Mouse (Mus musculus) forebrain, embryonic 14.5 days (tissue): ENCODE results near the gene Stard10. TPM values are rescaled to one million over a fixed set of nuclear protein-coding genes. Genes with fewer than 3 reads are reported as not detected.

Experiments used
- ATAC-seq: fragments of 200-750 bp; cut with Nextera tagmentation; 2 replicates; pipeline ENCODE4 v1.8.0; 2017; ENCODE audit warnings: mild to moderate bottlenecking, moderate library complexity
- DNase-seq: peaks from one replicate; pipeline ENCODE4 v3.0.0-alpha.2; 2015; ENCODE audit warnings: low spot score
- H3K27ac ChIP-seq: fragments of 300-500 bp; sonication (generic); 2 replicates; pipeline ENCODE4 v1.5.1; 2014; ENCODE audit warnings: low read depth, mild to moderate bottlenecking, control low read depth, low read length, moderate library complexity
- H3K27me3 ChIP-seq: fragments of 300-500 bp; sonication (generic); replicated peaks from 2 replicates; pipeline ENCODE4 v1.6.1; 2014; ENCODE audit warnings: low read length, control low read depth, mixed read lengths; ENCODE audit not compliant: control insufficient read depth, insufficient read depth
- H3K36me3 ChIP-seq: fragments of 300-500 bp; sonication (generic); 2 replicates; pipeline ENCODE4 v1.6.1; 2014; ENCODE audit warnings: low read length, control low read depth; ENCODE audit not compliant: control insufficient read depth, insufficient read depth
- H3K4me1 ChIP-seq: fragments of 300-500 bp; sonication (generic); 2 replicates; pipeline ENCODE4 v1.6.1; 2014; ENCODE audit warnings: antibody characterized with exemption, low read length, control low read depth; ENCODE audit not compliant: control insufficient read depth, insufficient read depth
- H3K4me2 ChIP-seq: fragments of 300-500 bp; sonication (generic); 2 replicates; pipeline ENCODE4 v1.6.1; 2014; ENCODE audit warnings: mild to moderate bottlenecking, control low read depth, low read length
- H3K4me3 ChIP-seq: fragments of 300-500 bp; sonication (generic); 2 replicates; pipeline ENCODE4 v1.5.1; 2014; ENCODE audit warnings: low read depth, low read length, control low read depth
- H3K9ac ChIP-seq: fragments of 300-500 bp; sonication (generic); 2 replicates; pipeline ENCODE4 v1.6.1; 2014; ENCODE audit warnings: mild to moderate bottlenecking, low read length, control low read depth, moderate library complexity
- H3K9me3 ChIP-seq: fragments of 300-500 bp; sonication (generic); replicated peaks from 2 replicates; pipeline ENCODE4 v1.6.1; 2016; ENCODE audit warnings: low read length, control low read depth, mixed read lengths; ENCODE audit not compliant: control insufficient read depth
- WGBS: fragments of 180-500 bp; shearing (Covaris S2); extraction: QIAGEN DNeasy Blood & Tissue Kit; methylation state at CpG from one replicate; pipeline ENCODE4 v1.1.7; 2014; 5-methylcytosine and 5-hydroxymethylcytosine counted together
- polyA plus RNA-seq: library from polyadenylated mRNA; unstranded; fragments of >200 nt; fragmentation: Nextera tagmentation; extraction: Ambion mirVana; gene quantifications from 2 replicates; pipeline ENCODE4 v1.2.1, GENCODE M21; 2014

Stard10 gene
- polyA plus RNA-seq, 1 experiment from 2014 or later = 8.1 TPM

DNA sequence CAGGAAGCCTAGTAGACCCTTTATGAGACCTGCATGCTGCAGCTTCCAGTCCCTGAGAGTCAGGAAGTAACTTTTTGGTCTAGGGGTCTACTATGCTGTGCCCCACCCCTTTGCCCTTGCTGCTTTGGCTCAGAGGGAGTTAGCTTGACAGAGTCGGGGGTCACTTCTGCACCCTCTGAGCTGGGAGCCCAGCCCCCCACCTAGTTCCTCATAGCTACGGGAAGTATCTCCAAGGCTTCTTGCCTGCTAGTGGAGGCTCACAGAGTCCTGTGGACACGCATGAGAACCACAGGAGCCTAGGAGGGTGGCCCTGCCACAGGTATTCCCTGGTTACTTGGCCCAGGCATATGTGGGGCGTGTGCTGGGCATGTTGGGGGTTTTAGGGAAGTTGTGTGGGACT lies 44.1 kb downstream of the Stard10 start:
- no peak overlapping the region for H3K27ac ChIP-seq
- 84% methylated on average over 4 of the region's 4 CpGs for WGBS
- H3K27me3 ChIP-seq = no peaks in the 10 kb centered on the region
- H3K4me2 ChIP-seq = no peak overlapping the region
- no peak for ATAC-seq
- no peaks in the 10 kb centered on the region for H3K9me3 ChIP-seq
- DNase-seq = no peak
- no peaks in the 10 kb centered on the region for H3K4me1 ChIP-seq
- H3K4me3 ChIP-seq = no peak overlapping the region
- H3K9ac ChIP-seq = no peak overlapping the region
- H3K36me3 ChIP-seq = no peaks in the 10 kb centered on the region

DNA sequence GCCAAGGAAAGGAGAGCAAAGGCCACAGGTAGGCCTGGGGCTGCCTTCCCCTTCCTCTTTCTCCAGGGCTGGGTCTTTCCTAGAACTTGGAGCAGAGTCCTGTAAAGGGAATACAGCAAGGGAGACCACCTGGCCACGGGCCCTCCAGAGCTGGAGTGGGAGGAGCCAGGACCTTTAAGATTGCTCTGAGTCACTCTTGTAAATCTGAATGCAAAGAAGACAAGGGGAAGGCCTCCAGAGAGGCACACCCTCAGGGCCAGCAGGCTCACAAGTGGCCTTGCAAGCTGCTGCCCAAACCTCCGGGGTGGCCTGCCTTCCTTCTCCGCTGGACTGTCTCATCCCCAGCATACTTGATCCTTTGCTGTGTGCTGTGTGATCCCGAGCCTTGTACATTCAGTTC lies 44.9 kb downstream of the Stard10 start:
- no peak overlapping the region for H3K9ac ChIP-seq
- H3K36me3 ChIP-seq = no peaks in the 10 kb centered on the region
- H3K4me2 ChIP-seq = no peak overlapping the region
- ATAC-seq (no peak), DNase-seq (no peak)
- no peaks in the 10 kb centered on the region for H3K9me3 ChIP-seq
- H3K27ac ChIP-seq = no peak overlapping the region
- no peaks in the 10 kb centered on the region for H3K27me3 ChIP-seq
- H3K4me1 ChIP-seq = no peaks in the 10 kb centered on the region
- WGBS = 69% methylated on average over 4 of the region's 4 CpGs
- H3K4me3 ChIP-seq = no peak overlapping the region

DNA sequence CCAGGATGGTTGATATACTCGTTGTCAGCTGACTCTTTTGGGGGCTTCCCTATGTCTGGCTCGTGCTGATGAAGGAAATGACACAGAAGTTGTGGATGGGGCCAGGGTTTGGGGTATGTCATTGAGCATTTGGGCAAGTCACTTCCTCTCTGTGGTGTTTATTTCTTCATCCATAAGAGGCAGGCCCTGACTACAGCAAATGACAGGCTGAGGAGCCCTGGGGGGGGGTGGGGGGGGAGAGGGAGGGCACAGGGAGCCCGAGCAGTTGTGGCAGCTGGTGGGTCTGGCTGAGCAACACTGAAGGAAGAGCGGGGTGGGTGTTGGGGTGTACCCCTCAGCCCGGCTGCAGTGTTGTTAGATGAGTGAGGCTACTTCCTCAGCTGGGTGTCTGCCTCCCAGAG lies 45.9 kb downstream of the Stard10 start:
- Histone ChIP-seq H3K4me2 (no peak overlapping the region), H3K27me3 (no peaks in the 10 kb centered on the region), H3K9me3 (no peaks in the 10 kb centered on the region), H3K4me1 (no peaks in the 10 kb centered on the region), H3K36me3 (no peaks in the 10 kb centered on the region), H3K4me3 (no peak overlapping the region), H3K9ac (no peak overlapping the region), H3K27ac (no peak overlapping the region)
- ATAC-seq (no peak), DNase-seq (no peak)
- 79% methylated on average over 5 of the region's 5 CpGs for WGBS

DNA sequence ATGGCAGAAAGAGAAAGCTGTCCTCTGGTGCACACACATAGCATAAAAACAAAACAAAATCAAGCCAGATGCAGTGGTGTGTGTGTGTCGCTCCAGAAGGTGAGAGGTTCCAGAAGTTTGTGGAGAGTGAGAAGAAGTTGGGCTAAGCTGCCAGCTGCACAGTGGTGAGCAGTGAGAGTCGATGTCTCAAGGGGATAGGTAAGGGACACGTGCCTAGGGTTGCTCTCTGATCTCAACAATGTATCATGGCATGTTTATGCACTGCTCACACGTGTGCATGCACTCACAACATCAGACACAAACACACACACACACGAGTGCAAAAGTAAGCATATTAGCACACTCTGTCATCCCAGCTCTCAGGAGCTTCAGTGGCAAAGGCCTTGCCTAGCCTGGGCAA lies 47.0 kb downstream of the Stard10 start:
- no peak for ATAC-seq
- 84% methylated on average over 5 of the region's 5 CpGs for WGBS

DNA sequence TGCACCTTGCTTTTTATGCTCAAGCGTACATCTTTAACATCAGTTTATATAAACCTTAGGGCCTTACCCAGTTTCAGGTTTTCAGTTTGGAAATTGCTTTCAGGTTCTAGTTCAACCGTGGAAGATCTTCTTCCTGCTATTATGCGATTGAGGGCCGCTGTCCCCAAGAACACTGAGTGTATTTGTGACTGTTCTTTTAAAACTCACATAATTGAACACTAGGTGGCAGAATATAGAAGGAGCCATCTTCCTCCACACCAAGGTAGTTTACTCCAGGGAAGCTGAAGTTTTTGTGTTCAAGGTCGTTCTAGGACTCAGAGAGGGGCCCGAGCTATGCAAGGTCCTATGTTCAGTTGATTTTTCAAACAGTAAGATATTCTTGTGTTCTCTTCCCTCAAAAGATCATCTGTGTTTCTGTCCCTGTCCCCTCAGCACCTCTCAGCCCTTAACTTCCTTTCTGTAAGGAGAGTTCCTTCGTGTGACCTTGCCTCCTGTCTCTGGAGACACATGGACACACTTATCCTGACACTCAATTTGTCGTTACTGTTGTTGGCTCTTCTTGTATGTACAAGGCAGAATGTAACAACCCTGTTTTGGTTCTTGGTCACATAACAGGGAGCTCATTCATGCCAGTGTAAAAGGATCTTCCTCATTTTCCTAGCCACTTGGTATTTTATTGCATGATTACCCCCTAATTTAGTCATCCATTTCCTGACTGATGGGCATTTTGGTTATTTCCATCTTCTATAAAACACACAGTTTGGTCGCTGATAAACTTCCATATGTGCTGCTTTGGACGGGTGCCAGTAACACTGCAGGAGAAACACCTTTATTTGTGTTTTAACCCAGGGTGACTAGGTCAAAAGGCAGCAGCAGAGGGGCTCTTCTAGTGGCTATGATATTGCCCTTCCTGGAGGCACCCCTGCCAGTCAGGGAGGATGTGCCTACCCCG lies 51.3 kb downstream of the Stard10 start:
- Histone ChIP-seq H3K36me3 (no peaks in the 10 kb centered on the region), H3K9me3 (no peaks in the 10 kb centered on the region), H3K27ac (no peak overlapping the region), H3K27me3 (no peaks in the 10 kb centered on the region), H3K9ac (no peak overlapping the region), H3K4me1 (no peaks in the 10 kb centered on the region), H3K4me2 (no peak overlapping the region), H3K4me3 (no peak overlapping the region)
- 70% methylated on average over 11 of the region's 11 CpGs for WGBS
- ATAC-seq = no peak
- no peak for DNase-seq

More for the DNA sequence above, 47.0 kb downstream of the Stard10 start:
- H3K4me3 ChIP-seq = no peak overlapping the region
- no peak overlapping the region for H3K4me2 ChIP-seq
- H3K4me1 ChIP-seq = no peaks in the 10 kb centered on the region
- no peaks in the 10 kb centered on the region for H3K27me3 ChIP-seq
- DNase-seq = no peak
- H3K9ac ChIP-seq = no peak overlapping the region
- no peak overlapping the region for H3K27ac ChIP-seq
- no peaks in the 10 kb centered on the region for H3K36me3 ChIP-seq
- H3K9me3 ChIP-seq = no peaks in the 10 kb centered on the region

DNA sequence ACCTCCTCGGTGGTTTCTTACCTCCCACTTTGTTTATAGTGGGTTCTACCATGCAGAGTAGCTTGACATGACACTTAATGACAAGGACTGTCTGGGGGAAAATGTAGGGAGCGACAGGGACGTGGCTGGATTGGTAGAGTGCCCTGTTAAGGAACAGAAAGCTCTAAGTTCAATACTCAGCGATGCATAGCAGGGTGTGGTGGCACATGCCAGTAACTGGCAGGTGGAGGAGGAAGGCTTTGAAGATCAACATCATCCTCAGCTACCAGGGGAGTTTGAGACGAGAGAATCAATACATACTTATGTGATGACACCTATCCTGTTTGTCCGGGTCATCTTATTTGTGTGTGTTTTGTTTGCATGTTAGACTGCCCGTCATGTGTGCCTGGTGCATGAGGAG lies 52.8 kb downstream of the Stard10 start:
- H3K9ac ChIP-seq = no peak overlapping the region
- no peaks in the 10 kb centered on the region for H3K9me3 ChIP-seq
- DNase-seq = no peak
- H3K4me3 ChIP-seq = no peak overlapping the region
- WGBS = 75% methylated on average over 7 of the region's 7 CpGs
- no peak for ATAC-seq
- no peaks in the 10 kb centered on the region for H3K4me1 ChIP-seq
- H3K27ac ChIP-seq = no peak overlapping the region
- no peaks in the 10 kb centered on the region for H3K27me3 ChIP-seq
- no peaks in the 10 kb centered on the region for H3K36me3 ChIP-seq
- H3K4me2 ChIP-seq = no peak overlapping the region

DNA sequence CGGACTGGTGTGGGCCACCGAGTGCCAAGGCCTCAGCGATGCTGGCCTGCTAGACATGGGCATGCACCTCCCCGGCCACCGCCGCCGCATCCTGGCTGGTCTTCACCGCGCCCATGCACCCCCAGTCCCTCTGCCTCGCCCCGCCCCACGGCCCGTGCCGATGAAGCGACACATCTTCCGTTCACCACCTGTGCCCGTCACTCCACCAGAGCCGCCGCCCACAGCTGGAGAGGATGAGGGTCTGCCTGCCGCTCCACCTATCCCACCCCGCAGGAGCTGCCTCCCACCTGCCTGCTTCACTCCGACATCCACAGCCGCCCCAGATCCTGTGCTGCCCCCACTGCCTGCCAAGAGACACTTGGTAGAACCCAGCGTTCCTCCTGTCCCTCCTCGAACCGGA lies 56.2 kb downstream of the Stard10 start:
- Histone ChIP-seq H3K9ac (no peak overlapping the region), H3K4me1 (peaks cover 5% of the 10 kb centered on the region), H3K36me3 (no peaks in the 10 kb centered on the region), H3K4me2 (no peak overlapping the region), H3K27me3 (no peaks in the 10 kb centered on the region), H3K4me3 (no peak overlapping the region), H3K27ac (no peak overlapping the region), H3K9me3 (no peaks in the 10 kb centered on the region)
- 86% methylated on average over 24 of the region's 26 CpGs for WGBS
- DNase-seq (no peak), ATAC-seq (no peak)

DNA sequence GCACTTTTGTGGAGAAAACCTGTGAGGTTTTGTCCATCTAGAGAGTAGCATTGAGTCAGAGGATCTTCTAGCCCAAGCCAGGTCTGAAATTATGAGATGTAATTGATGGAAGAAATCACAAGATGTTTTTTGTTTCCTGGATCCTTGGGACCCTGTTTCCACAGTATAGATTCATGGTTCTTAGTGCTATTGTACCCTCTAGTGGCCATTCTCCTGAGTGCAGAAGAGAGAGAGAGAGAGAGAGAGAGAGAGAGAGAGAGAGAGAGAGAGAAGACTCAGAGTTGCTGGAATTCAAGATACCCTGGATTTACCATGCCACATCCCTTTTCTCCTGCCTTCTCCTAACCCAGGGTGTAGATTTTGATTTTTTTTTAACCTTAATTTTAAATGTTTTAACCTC lies 57.3 kb downstream of the Stard10 start:
- Histone ChIP-seq H3K27ac (no peak overlapping the region), H3K9ac (no peak overlapping the region), H3K36me3 (no peaks in the 10 kb centered on the region)

DNA sequence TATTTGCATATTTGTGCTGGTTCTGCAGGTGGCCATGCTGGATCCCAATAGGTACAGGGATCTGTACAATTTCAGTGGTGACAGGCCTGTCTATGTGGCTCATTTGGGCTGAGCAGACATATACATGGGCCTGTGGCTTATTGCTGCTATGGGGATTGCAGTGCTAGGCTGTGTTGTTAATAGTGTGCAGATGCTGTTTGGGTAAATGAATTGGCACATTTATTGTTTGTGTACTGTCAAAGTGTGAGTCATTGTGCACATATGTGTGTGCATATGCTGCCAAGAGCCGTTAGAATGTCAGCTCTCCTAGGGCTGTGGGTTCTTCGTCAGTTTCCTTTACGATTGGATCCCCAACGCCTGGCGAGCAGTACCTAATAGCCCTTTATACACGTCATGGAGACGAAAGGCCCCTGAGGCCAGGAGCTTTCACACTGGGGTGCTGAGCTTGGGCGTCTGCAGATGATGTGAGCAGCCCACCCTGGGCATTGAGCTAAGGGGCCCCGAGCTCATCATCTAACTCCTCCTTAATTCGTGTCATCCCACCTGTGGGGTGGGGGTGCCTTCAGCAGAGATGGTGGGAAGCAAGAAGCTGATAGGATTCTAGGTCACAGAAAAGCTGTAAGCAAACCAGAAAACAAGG lies 59.9 kb downstream of the Stard10 start:
- H3K4me1 ChIP-seq = peaks cover 8% of the 10 kb centered on the region
- DNase-seq (peak; percentile 76), ATAC-seq (peak; percentile 81)
- no peaks in the 10 kb centered on the region for H3K27me3 ChIP-seq
- H3K4me3 ChIP-seq = no peak overlapping the region
- H3K27ac ChIP-seq = no peak overlapping the region
- no peaks in the 10 kb centered on the region for H3K36me3 ChIP-seq
- H3K9ac ChIP-seq = no peak overlapping the region
- no peaks in the 10 kb centered on the region for H3K9me3 ChIP-seq
- WGBS = 51% methylated on average over 10 of the region's 10 CpGs
- H3K4me2 ChIP-seq = no peak overlapping the region

More for the DNA sequence above, 57.3 kb downstream of the Stard10 start:
- no peak overlapping the region for H3K4me3 ChIP-seq
- no peak overlapping the region for H3K4me2 ChIP-seq
- H3K27me3 ChIP-seq = no peaks in the 10 kb centered on the region
- H3K4me1 ChIP-seq = peaks cover 8% of the 10 kb centered on the region
- DNase-seq (peak; percentile 86), ATAC-seq (peak; percentile 47)
- no peaks in the 10 kb centered on the region for H3K9me3 ChIP-seq
